Comparison of ENCODE assay signal across 26 mouse cellular contexts in genomic region chr14:58910846-58911245, GRCm38 (mm10).
DNase-seq lines count a peak whose midpoint lies in the region; ATAC-seq lines count a peak whose summit lies in the region.
"Had no signal": no experiment of that assay in that cellular context is flagged by ENCODE, and none has a peak within 500 bp of the region (broad histone marks: within the 10 kb centered on the region; RNA-seq: fewer than 3 reads in every experiment).

No protein-coding gene starts in this region.

- 30% methylated on average over 1 of the region's 1 CpGs for WGBS in kidney, embryonic 14.5 days

- no peaks in the 10 kb centered on the region for H3K4me1 ChIP-seq in kidney, embryonic 14.5 days (ENCODE audit: control insufficient read depth, insufficient read depth, low read length)
- H3K4me1 ChIP-seq: forebrain, embryonic 12.5 days; forebrain, embryonic 15.5 days; hindbrain, embryonic 10.5 days; hindbrain, embryonic 13.5 days had no signal

- no peaks in the 10 kb centered on the region for H3K9me3 ChIP-seq in kidney, embryonic 14.5 days (ENCODE audit: control insufficient read depth, low read length)
- H3K9me3 ChIP-seq: embryonic facial prominence, embryonic 10.5 days; embryonic facial prominence, embryonic 13.5 days; forebrain, embryonic 12.5 days; forebrain, embryonic 15.5 days had no signal

- H3K27me3 ChIP-seq in kidney, embryonic 14.5 days (ENCODE audit: control insufficient read depth, insufficient read depth, low read length) = no peaks in the 10 kb centered on the region
- H3K27me3 ChIP-seq: embryonic facial prominence, embryonic 13.5 days; forebrain, embryonic 12.5 days; forebrain, embryonic 15.5 days; hindbrain, embryonic 13.5 days had no signal

- H3K4me3 ChIP-seq in kidney, embryonic 14.5 days (ENCODE audit: low read length) = no peak overlapping the region
- H3K4me3 ChIP-seq: embryonic facial prominence, embryonic 10.5 days; embryonic facial prominence, embryonic 13.5 days; erythroblast, embryonic 14.5 days; forebrain, embryonic 12.5 days; forebrain, embryonic 15.5 days; hindbrain, embryonic 10.5 days; hindbrain, embryonic 13.5 days had no signal

- H3K9ac ChIP-seq in kidney, embryonic 14.5 days (ENCODE audit: low read depth, low read length) = no peak overlapping the region
- H3K9ac ChIP-seq: embryonic facial prominence, embryonic 13.5 days; forebrain, embryonic 12.5 days; forebrain, embryonic 15.5 days; hindbrain, embryonic 13.5 days had no signal

- peak; percentile 2 for DNase-seq in induced T-regulatory cell, adult 2 months (ENCODE audit: low read depth)
- DNase-seq in thymus, adult 18-20 months = peak; percentile 16 to 35
- DNase-seq in thymus, postnatal 10 days (ENCODE audit: low spot score in 2 of 2) = peak; percentile 44 to 49
- DNase-seq in thymus, postnatal 36 days = peak; percentile 20 to 52
- DNase-seq in urinary bladder, postnatal 10 days (ENCODE audit: low spot score) = no peak
- no peak for DNase-seq in frontal cortex, postnatal 25 days (ENCODE audit: low spot score in 2 of 2)
- DNase-seq: adrenal gland, adult 2 months; adrenal gland, postnatal 14 days; cerebellum, adult 11 months; cerebellum, adult 2 months; cerebellum, adult 9-11 months; cerebellum, postnatal 36 days; embryo, embryonic 11 days; gastrocnemius, postnatal 10 days; gastrocnemius, postnatal 36 days had no signal

- ATAC-seq in kidney, embryonic 14.5 days (ENCODE audit: low FRiP score, low TSS enrichment) = no peak
- ATAC-seq: CD4-positive, CD25-positive, alpha-beta regulatory T cell, adult 4 months; forebrain, embryonic 15.5 days; hindbrain, embryonic 16.5 days had no signal

- H3K4me2 ChIP-seq in kidney, embryonic 14.5 days (replicated peaks; ENCODE audit: low read depth, low read length) = no peak overlapping the region
- H3K4me2 ChIP-seq: embryonic facial prominence, embryonic 13.5 days; forebrain, embryonic 12.5 days; forebrain, embryonic 15.5 days; heart, embryonic 11.5 days; hindbrain, embryonic 13.5 days had no signal

- no peak overlapping the region for H3K27ac ChIP-seq in kidney, embryonic 14.5 days (ENCODE audit: low read depth, low read length)
- H3K27ac ChIP-seq: embryonic facial prominence, embryonic 10.5 days; embryonic facial prominence, embryonic 13.5 days; forebrain, embryonic 12.5 days; forebrain, embryonic 15.5 days; hindbrain, embryonic 10.5 days; hindbrain, embryonic 13.5 days had no signal

- no peaks in the 10 kb centered on the region for H3K36me3 ChIP-seq in kidney, embryonic 14.5 days (ENCODE audit: control insufficient read depth, insufficient read depth, low read length)
- H3K36me3 ChIP-seq: embryonic facial prominence, embryonic 10.5 days; embryonic facial prominence, embryonic 13.5 days; forebrain, embryonic 12.5 days; forebrain, embryonic 15.5 days; hindbrain, embryonic 10.5 days; hindbrain, embryonic 13.5 days had no signal

Comparison
In these comparisons a context has a peak if more than half of its experiments do, and no peak if none do; other contexts are left out.
1. DNase-seq: peak in induced T-regulatory cell, adult 2 months (single experiment), thymus, adult 18-20 months (2 of 2), thymus, postnatal 10 days (2 of 2) and thymus, postnatal 36 days (2 of 2); none in urinary bladder, postnatal 10 days (single experiment) and frontal cortex, postnatal 25 days (0 of 2).